Mouse (Mus musculus) heart, embryonic 14.5 days (tissue): ENCODE measurements at regions not wholly inside any gene's neighbourhood (a gene's known extent, or its start where the extent isn't known, plus 50 kb on each side); places are given as distances from the start of the nearest gene placed in this dataset.

Source experiments
- ATAC-seq: fragments of 200-750 bp; cut with Nextera tagmentation; 2 replicates; pipeline ENCODE4 v1.8.0; 2017; ENCODE audit warnings: low read depth, moderate TSS enrichment; ENCODE audit not compliant: insufficient number of reproducible peaks, insufficient read depth, low FRiP score
- H3K27ac ChIP-seq, 2 experiments: fragments of 200-500 bp in 1 of 2; fragments of 300-500 bp in 1 of 2; sonication (generic) in 1 of 2; replicated peaks in 1 of 2; 2 replicates each; pipeline ENCODE4 v1.5.1; 2012 to 2014; ENCODE audit warnings: low read depth in 2 of 2, low read length in 2 of 2, control low read depth in 1 of 2, mild to moderate bottlenecking in 1 of 2, mixed read lengths in 1 of 2; ENCODE audit not compliant: control insufficient read depth in 1 of 2, insufficient read depth in 1 of 2
- H3K27me3 ChIP-seq: fragments of 300-500 bp; sonication (generic); 2 replicates; pipeline ENCODE4 v1.6.1; 2014; ENCODE audit warnings: mild to moderate bottlenecking, low read length, control low read depth; ENCODE audit not compliant: control insufficient read depth, insufficient read depth
- H3K36me3 ChIP-seq: fragments of 300-500 bp; sonication (generic); 2 replicates; pipeline ENCODE4 v1.6.1; 2014; ENCODE audit warnings: mild to moderate bottlenecking, control low read depth, low read length, mixed read lengths; ENCODE audit not compliant: control insufficient read depth, insufficient read depth
- H3K4me1 ChIP-seq, 2 experiments: fragments of 200-500 bp in 1 of 2; fragments of 300-500 bp in 1 of 2; sonication (generic) in 1 of 2; 2 replicates each; pipeline ENCODE4 v1.6.1; 2012 to 2014; ENCODE audit warnings: low read length in 2 of 2, control low read depth in 1 of 2, mixed read lengths in 1 of 2; ENCODE audit not compliant: control insufficient read depth in 2 of 2, insufficient read depth in 2 of 2
- H3K4me2 ChIP-seq: fragments of 300-500 bp; sonication (generic); 2 replicates; pipeline ENCODE4 v1.6.1; 2014; ENCODE audit warnings: mild to moderate bottlenecking, low read length
- H3K4me3 ChIP-seq, 2 experiments: fragments of 200-500 bp in 1 of 2; fragments of 300-500 bp in 1 of 2; sonication (generic) in 1 of 2; 2 replicates each; pipeline ENCODE4 v1.5.1; 2012 to 2014; ENCODE audit warnings: low read length in 2 of 2, mild to moderate bottlenecking in 2 of 2, control low read depth in 1 of 2, low read depth in 1 of 2, moderate library complexity in 1 of 2; ENCODE audit not compliant: control insufficient read depth in 1 of 2, insufficient read depth in 1 of 2
- H3K9ac ChIP-seq: fragments of 300-500 bp; sonication (generic); 2 replicates; pipeline ENCODE4 v1.6.1; 2014; ENCODE audit warnings: mild to moderate bottlenecking, low read length
- H3K9me3 ChIP-seq: fragments of 300-500 bp; sonication (generic); 2 replicates; pipeline ENCODE4 v1.6.1; 2016; ENCODE audit warnings: low read length, control low read depth; ENCODE audit not compliant: control insufficient read depth
- WGBS: fragments of 180-500 bp; shearing (Covaris S2); extraction: QIAGEN DNeasy Blood & Tissue Kit; methylation state at CpG from one replicate; pipeline ENCODE4 v1.1.7; 2014; 5-methylcytosine and 5-hydroxymethylcytosine counted together

DNA sequence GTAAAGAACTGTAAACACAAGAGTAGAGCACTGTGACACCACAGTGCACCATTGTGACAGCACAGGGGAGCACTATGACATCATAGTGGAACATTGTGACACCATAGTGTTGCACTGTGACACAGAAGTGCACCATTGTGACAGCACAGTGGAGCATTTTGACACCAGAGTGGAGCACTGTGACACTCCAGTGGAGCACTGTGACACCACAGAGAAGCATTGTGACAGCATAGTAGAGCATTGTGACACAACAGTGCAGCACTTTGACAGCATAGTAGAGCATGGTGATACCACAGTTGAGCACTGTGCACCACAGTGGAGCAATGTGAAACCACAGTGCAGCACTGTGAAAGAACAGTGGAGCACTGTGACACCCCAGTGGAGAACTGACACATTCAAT lies 2750.4 kb upstream of the Gm8797 start:
- Histone ChIP-seq H3K9me3 (peaks cover 39% of the 10 kb centered on the region), H3K27ac (no peak overlapping the region), H3K36me3 (no peaks in the 10 kb centered on the region), H3K27me3 (no peaks in the 10 kb centered on the region), H3K4me1 (no peaks in the 10 kb centered on the region), H3K4me2 (no peak overlapping the region), H3K9ac (no peak overlapping the region), H3K4me3 (no peak overlapping the region)
- ATAC-seq: peak; percentile 39; the same call in 1 of the 2 replicates

GRCm38 (mm10) chr3:3001224-3001623 lies 2749.4 kb upstream of the Gm8797 start:
- Histone ChIP-seq H3K4me2 (no peak overlapping the region), H3K36me3 (no peaks in the 10 kb centered on the region), H3K4me3 (no peak overlapping the region), H3K9me3 (peaks cover 49% of the 10 kb centered on the region), H3K4me1 (no peaks in the 10 kb centered on the region), H3K27ac (no peak overlapping the region), H3K9ac (no peak overlapping the region), H3K27me3 (no peaks in the 10 kb centered on the region)
- no peak for ATAC-seq
- 63% methylated on average over 4 of the region's 4 CpGs for WGBS

GRCm38 (mm10) chr3:3001639-3002038 lies 2749.0 kb upstream of the Gm8797 start:
- peaks cover 53% of the 10 kb centered on the region for H3K9me3 ChIP-seq
- H3K27ac ChIP-seq: no peak overlapping the region
- no peaks in the 10 kb centered on the region for H3K4me1 ChIP-seq
- no peaks in the 10 kb centered on the region for H3K36me3 ChIP-seq
- no peak overlapping the region for H3K4me2 ChIP-seq
- H3K27me3 ChIP-seq: no peaks in the 10 kb centered on the region
- ATAC-seq: peak; percentile 65
- H3K4me3 ChIP-seq: no peak overlapping the region
- no peak overlapping the region for H3K9ac ChIP-seq

GRCm38 (mm10) chr3:3003425-3003824 lies 2747.2 kb upstream of the Gm8797 start:
- Histone ChIP-seq H3K9me3 (peaks cover 71% of the 10 kb centered on the region), H3K27ac (no peak overlapping the region), H3K9ac (no peak overlapping the region), H3K36me3 (no peaks in the 10 kb centered on the region), H3K27me3 (no peaks in the 10 kb centered on the region), H3K4me3 (no peak overlapping the region), H3K4me2 (no peak overlapping the region), H3K4me1 (no peaks in the 10 kb centered on the region)
- WGBS: 73% methylated on average over 1 of the region's 1 CpGs
- no peak for ATAC-seq

DNA sequence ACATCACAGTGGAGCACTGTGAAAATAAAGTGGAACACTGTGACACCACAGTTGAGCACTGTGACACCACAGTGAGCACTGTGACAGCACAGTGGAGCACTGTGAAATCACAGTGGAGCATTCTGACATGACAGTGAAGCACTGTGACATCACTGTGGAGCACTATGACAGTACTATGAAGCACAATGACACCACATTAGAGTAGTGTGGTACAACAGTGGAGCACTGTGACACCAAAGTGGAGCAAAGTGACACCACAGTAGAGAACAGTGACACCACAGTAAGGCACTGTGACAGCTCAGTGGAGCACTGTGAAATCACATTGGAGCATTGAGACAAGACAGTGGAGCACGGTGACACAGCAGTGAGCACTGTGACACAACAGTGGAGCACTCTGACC lies 2739.5 kb upstream of the Gm8797 start:
- Histone ChIP-seq H3K9ac (no peak overlapping the region), H3K4me2 (no peak overlapping the region), H3K27ac (no peak overlapping the region), H3K9me3 (peaks cover 92% of the 10 kb centered on the region), H3K4me3 (no peak overlapping the region), H3K36me3 (no peaks in the 10 kb centered on the region), H3K27me3 (no peaks in the 10 kb centered on the region), H3K4me1 (no peaks in the 10 kb centered on the region)
- no peak for ATAC-seq
- WGBS: 47% methylated on average over 1 of the region's 1 CpGs

DNA sequence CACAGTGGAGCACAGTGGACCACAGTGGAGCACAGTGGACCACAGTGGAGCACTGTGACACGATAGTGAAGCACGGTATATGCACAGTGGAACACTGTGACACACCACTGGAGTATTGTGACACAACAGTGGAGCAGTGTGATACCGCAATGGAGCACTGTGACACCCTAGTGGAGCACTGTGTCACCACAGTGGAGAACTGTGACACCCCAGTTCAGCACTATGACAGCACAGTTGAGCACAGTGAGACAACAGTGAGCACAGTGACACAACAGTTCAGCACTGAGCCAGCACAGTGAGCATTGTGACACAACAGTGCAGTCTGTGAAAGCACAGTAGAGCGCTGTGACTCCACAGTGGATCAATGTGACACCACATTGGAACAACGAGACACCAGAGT lies 2737.7 kb upstream of the Gm8797 start:
- no peak for ATAC-seq
- peaks cover 82% of the 10 kb centered on the region for H3K9me3 ChIP-seq
- no peak overlapping the region for H3K4me2 ChIP-seq
- H3K27me3 ChIP-seq: no peaks in the 10 kb centered on the region
- no peaks in the 10 kb centered on the region for H3K36me3 ChIP-seq
- H3K4me3 ChIP-seq: no peak overlapping the region
- no peaks in the 10 kb centered on the region for H3K4me1 ChIP-seq
- no peak overlapping the region for H3K9ac ChIP-seq
- 71% methylated on average over 5 of the region's 5 CpGs for WGBS
- no peak overlapping the region for H3K27ac ChIP-seq

DNA sequence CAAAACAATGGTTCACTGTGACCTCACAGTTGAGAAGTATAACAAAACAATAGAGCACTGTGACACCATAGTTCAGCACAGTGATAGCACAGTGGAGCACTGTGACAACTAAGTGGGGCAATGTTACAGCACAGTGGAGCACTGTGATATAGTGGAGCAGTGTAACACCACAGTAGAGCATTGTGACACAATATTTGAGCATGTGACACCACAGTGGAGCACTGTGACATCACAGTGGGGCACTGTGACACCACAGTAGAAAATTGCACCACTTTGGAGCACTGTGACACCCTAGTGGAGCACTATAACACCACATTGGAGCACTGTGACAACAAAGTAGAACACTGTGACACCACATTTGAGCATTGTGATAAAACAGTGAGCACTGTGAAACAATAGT lies 2735.6 kb upstream of the Gm8797 start:
- Histone ChIP-seq H3K9ac (no peak overlapping the region), H3K9me3 (peaks cover 72% of the 10 kb centered on the region), H3K27ac (no peak overlapping the region), H3K36me3 (no peaks in the 10 kb centered on the region), H3K4me1 (no peaks in the 10 kb centered on the region), H3K4me2 (no peak overlapping the region), H3K4me3 (no peak overlapping the region), H3K27me3 (no peaks in the 10 kb centered on the region)
- ATAC-seq: no peak

- H3K4me2 ChIP-seq: no peak overlapping the region
- no peak overlapping the region for H3K27ac ChIP-seq
- no peak for ATAC-seq
- H3K9ac ChIP-seq: no peak overlapping the region
- H3K36me3 ChIP-seq: no peaks in the 10 kb centered on the region
- 79% methylated on average over 1 of the region's 1 CpGs for WGBS
- H3K9me3 ChIP-seq: peaks cover 64% of the 10 kb centered on the region
- no peaks in the 10 kb centered on the region for H3K4me1 ChIP-seq
- no peaks in the 10 kb centered on the region for H3K27me3 ChIP-seq
- H3K4me3 ChIP-seq: no peak overlapping the region
Measured at GRCm38 (mm10) chr3:3016572-3016971, 2734.0 kb upstream of the Gm8797 start.
